Mouse (Mus musculus): ENCODE results near the gene Psen2. TPM values are rescaled to one million over a fixed set of nuclear protein-coding genes. Genes with fewer than 3 reads are reported as not detected.

The Psen2 gene
- total RNA-seq, 4 experiments from 2014 or later: 21.5 to 25.9 (median 22.2) TPM

DNA sequence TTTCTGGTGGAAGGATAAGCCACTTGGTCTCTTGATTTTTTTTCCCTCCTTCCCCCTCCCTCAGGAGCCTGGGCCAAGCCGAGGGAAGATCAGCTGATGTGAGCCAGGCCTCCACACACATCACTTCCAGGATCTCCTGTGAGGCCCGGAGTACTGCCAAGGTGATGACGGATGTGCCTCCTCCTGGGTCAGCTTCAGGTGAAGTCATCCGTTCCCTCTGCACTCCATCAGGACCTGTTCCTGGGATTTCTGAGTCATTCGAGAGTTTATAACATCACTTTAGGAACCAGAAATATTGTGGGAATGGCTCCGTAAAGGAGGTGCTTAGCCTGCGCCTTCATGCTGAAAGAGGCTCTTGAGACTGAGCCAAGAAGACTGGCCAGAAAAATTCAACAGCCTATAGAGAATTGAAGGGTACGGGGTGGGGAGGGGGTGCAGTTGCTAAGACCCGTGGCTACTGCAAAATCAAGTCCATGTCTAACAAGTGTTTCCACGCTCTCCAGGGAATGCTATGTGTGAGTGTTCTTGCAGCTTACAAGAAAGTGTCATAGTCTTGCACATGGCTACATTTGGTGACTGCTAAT is 11.6 kb upstream of the Psen2 start:
- no peak for DNase-seq (ENCODE audit: low spot score in 2 of 2)

GRCm38 (mm10) chr1:180269033-180269432 is 5.8 kb upstream of the Psen2 start:
- no peak for DNase-seq (ENCODE audit: low spot score in 2 of 2)

DNA sequence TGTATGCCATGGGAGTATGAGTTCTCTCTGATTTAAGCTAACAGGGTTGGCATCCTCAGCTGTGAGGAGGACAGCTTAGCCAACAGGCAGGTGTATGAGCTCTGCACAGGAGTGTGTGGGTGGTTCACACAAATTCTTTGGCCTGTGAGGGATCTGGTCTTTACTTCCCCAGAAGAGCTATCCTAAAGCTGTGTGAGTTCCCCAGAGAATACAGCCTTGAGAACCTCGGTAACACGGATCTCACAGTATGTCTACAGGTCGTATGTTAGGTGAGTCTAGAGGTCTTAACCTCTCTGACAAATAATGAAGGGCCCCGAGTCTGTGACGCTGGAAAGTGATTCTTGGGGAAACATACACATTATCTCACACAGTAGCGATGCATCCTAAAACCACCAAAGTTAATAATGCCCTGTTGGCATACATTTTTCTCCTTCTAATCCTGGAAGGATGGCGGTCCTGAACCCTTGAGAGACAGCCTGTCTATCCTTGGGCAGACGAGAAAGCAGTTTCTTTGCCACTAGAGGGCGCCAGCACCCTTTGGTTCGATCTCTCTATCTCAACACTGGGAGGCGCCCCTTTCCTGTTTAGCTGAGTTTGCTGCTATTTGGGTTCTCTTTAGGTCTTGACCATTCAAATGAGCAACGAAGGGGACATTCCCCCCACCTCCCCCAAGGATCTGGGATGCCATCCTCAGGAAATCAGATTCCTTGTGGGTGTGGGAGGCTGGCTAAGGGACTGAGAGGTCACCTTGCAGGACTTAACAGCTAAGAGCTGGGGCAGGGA is 5.2 kb upstream of the Psen2 start:
- DNase-seq (ENCODE audit: low spot score in 2 of 2): peak; percentile 86 to 95

DNA sequence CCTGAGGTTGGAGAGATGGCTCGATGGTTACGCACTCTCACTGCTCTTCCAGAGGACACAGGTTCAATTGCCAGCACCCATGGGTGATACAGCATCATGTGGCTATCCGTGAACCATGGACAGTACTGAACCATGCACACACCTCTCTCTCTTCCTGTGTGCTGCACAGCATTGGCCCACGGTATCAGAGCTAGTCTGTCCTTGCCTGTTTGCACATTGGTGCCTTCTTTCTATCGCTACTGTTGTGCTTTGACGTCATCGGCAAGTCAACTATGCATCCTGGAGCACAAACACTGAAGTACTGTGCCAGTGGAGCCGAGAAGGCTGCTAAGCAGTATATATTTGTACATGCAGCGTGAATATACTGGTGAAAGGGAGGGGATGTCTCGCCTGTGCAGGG is 3.9 kb upstream of the Psen2 start:
- no peak for DNase-seq (ENCODE audit: low spot score in 2 of 2)

GRCm38 (mm10) chr1:180265399-180265798 is 2.2 kb upstream of the Psen2 start:
- DNase-seq (ENCODE audit: low spot score in 2 of 2): no peak

GRCm38 (mm10) chr1:180264851-180265250 is 1.6 kb upstream of the Psen2 start:
- no peak for DNase-seq (ENCODE audit: low spot score in 2 of 2)

DNA sequence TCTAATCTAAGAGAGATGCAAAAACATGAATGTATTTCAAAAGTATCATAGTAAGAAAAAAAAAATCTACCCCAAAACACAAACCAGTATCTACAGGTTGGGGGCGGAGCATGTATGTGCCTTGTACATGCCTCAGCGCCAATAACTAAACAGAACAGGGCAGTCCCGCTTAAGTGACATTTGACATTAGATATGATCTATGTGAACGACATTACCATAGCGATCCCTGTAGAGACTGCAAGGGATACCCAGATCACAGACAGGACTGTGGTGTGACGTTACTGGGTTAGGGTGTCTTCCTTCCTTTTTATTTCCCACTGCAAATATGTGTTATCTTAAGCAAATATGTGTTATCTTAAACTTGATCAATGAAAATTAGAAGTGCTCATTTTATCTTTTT is 1.2 kb upstream of the Psen2 start:
- no peak for DNase-seq (ENCODE audit: low spot score in 2 of 2)

GRCm38 (mm10) chr1:180261857-180262570 is 1.2 kb downstream of the Psen2 start:
- DNase-seq (ENCODE audit: low spot score in 2 of 2): no peak

- DNase-seq (ENCODE audit: low spot score in 2 of 2): no peak
These were observed 1.8 kb downstream of the Psen2 start for GRCm38 (mm10) chr1:180261415-180261814.

DNA sequence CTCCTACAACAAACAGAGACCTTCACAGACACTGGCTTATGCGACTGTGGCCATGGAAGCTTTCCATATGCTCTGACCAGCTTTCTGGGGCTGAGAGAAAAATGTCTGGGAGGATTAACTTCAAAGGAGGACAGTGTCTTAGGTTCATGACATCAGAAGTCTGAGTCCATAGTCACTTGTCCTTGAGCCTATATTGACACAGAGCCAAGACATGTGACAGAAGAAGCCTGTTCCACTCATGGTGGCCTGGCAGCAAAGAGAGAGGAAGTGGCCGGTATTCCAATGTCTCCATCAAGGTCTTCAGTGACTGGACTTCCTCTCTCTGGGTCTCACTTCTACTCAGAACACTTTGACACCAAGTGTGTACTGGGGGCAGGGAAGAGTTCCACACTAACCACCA is 2.4 kb downstream of the Psen2 start:
- no peak for DNase-seq (ENCODE audit: low spot score in 2 of 2)

DNA sequence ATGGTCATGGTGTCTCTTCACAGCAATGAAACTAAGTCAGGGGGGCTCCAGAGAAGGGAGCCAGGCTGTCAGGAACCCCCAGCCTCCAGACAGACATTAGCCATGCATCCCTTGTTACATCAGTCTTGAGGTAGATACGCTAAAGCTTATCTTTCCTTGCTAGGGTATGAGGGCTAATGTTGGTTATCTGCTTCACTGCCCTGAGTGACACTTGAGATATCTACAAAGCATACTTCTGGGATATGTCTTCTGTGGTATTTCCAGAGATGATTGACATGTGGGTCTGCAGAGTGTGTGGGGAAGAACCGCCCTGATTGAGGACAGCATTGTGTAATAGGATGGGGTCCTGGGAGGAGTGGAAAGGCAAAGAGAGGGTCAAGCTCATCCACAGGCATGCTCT is 3.5 kb downstream of the Psen2 start:
- DNase-seq (ENCODE audit: low spot score in 2 of 2): no peak

- DNase-seq (ENCODE audit: low spot score in 2 of 2): no peak
These were observed 5.8 kb downstream of the Psen2 start for GRCm38 (mm10) chr1:180257446-180257845.

- no peak for DNase-seq (ENCODE audit: low spot score in 2 of 2)
These were observed 6.4 kb downstream of the Psen2 start for GRCm38 (mm10) chr1:180256866-180257265.

DNA sequence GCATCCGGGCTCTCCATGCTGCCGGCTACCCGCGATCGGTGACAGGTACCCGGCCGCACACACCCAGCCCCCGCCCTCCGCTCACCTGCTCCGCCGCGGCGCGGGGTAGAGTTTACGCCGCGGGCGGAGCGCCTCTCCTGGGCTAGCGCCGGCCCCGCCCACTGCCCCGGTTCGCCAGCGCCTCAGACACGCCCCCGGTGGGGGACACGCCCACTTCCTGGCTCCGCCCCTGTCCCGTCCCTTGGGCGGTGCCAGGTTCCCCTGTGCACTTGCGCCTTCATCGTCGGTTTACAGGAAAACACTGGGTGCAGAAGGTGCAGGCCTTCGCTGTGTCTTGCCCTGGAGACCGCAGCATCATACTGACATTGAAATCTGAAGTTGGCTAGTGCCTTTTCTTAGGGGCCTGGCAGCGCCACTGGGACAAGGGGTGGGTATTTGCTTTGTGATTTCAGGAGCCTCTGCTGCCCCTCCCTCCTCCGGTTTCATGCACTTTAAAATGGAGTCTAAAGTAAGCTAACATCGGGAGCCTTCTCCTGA is 7.0 kb downstream of the Psen2 start:
- DNase-seq (ENCODE audit: low spot score in 2 of 2): peak; percentile 86 to 93

DNA sequence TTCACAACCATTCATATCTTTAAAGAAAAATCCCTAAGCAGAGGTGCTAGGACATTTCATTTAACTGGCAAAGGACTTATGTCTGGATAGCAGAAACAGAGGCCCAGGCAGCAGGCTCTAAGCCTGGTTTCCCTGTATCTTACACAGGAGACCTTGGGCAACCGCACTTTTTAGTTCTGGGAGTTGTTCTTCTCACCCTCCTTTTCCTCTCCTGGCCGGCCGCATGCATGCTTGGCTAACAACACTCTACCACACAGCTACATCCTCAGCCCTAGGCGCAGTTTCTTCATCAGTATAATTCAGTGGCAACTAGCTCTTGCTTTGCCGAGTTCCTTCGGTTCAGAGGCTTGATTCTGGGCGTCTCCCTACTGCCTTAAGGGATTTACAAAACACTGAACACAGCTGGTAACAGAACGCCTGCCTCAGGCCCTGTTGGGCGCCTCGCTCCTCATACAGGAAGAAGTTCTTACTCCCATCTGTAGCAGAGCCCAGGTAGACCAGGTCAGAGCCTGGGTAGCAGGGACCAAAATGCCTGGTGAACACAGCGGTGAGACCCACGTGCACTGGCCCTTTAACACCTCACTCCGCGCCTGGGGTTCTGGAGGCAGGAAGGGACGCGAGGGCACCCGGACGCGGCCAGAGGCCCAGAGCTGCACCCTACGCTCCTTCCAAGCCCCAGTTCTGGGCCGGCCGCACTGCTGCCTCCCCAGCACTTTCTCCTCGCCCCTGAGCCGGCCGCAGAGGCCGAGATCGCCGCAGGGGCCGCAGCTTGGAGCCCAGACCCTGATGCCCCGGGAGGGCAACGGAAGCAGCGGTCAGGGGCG is 7.7 kb downstream of the Psen2 start:
- peak in 1 of 2 experiments; percentile 29 for DNase-seq (ENCODE audit: low spot score in 2 of 2)

DNA sequence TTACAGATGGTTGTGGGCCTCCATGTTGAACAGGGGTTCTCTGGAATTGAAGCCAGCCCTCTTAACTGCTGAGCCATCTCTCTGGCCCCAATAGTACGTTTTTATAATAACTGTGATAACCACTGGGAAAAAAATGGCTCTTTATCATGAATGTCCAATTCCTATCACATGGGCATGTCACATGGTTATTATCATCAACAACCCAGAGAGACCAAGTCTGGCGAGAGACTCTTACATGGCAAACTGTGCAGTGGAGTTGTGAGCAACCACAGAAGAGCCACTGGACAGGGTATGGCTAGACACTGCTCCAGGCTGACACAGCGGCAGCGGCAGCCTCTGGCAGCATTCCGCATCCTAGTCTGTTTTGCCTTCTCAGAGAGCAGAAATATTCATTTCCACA is 8.9 kb downstream of the Psen2 start:
- no peak for DNase-seq (ENCODE audit: low spot score in 2 of 2)

DNA sequence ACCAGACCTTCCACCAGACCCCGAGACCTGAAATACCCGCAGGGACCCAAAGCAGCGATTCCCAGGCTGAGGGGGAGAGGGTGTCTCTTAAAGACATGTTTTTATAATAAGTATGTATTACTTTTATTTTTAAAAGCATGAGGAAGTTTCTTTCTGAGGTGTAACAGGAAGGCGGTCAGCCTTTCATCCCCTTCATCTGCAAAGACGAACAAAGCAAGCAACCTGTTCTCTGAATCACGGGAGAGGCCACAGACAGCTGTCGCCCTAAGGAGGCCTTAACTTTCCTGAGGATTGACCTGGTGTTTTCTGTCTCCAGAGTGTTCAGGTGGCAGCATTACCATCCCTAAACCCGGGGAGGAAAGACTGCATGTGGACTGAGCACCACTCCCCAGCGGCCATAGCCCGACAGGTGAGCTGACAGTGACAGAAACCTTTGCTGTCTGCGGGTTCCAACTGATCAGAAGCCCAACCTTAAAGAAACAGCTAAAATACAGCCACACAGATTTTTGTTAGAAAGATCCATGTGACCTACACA is 10.5 kb downstream of the Psen2 start:
- DNase-seq (ENCODE audit: low spot score in 2 of 2): no peak

- no peak for DNase-seq (ENCODE audit: low spot score in 2 of 2)
These were observed 11.8 kb downstream of the Psen2 start for GRCm38 (mm10) chr1:180251176-180252048.

- no peak for DNase-seq (ENCODE audit: low spot score in 2 of 2)
These were observed 12.8 kb downstream of the Psen2 start for GRCm38 (mm10) chr1:180250441-180250830.
